Mouse (Mus musculus) lung, postnatal 0 days (tissue): ENCODE data around the gene Myoz1.

Source experiments
- CTCF ChIP-seq: IDR thresholded peaks from 2 replicates; pipeline ENCODE4 v1.5.1; 2016; ENCODE audit warnings: antibody characterized with exemption, mild to moderate bottlenecking
- EP300 ChIP-seq: IDR thresholded peaks from 2 replicates; pipeline ENCODE4 v1.6.1; 2016; ENCODE audit warnings: antibody characterized with exemption, mild to moderate bottlenecking, control low read depth

GRCm38 (mm10) chr14:20702741-20703381 is 46.5 kb upstream of the Myoz1 start, which contains the start of gene Chchd1:
- no peak for TF ChIP-seq CTCF
- no peak for TF ChIP-seq EP300
